Mouse (Mus musculus) ES-Bruce4 (cell line): ENCODE measurements around the gene Pdzd7.

Experiments used
- CTCF ChIP-seq: IDR thresholded peaks from one replicate; pipeline ENCODE4 v1.8.1; 2011; ENCODE audit warnings: low read depth, low read length
- EP300 ChIP-seq: IDR thresholded peaks from 2 replicates; pipeline ENCODE4 v1.6.1; 2011; ENCODE audit warnings: low read depth, low read length; ENCODE audit not compliant: insufficient read depth

DNA sequence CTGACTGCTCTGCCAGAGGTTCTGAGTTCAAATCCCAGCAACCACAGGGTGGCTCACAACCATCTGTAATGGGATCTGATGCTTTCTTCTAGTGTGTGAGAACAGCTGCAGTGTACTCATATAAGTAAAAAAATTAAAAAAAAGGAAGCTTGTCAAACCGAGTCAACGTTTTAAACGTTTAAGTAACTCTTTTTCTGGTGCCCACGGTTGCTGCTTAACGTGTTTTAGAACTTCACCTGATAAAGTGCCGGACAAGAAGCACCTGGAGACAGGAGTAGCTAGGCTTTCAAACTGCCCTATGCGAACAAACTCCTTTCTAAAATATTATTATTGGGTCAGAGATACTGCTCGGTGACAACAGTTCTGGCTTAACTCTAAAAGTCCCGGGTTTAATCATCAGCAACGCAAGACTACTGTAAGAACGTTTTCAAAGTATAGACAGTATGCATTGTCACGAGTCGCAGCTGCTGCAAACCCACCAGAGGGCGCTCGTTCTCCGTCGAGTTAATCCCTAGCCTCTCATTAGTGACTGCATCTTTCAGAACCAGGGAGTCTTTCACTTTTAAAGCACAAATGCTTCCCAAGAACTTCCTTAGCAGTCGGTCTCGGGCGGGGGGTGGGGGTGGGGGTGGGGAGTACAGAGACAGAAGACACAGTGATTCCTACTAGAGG lies 28.5 kb upstream of the Pdzd7 start:
- TF ChIP-seq EP300 (no peak), CTCF (peak; percentile 91)
